Mouse (Mus musculus): ENCODE measurements at regions not wholly inside any gene's neighbourhood (a gene's known extent, or its start where the extent isn't known, plus 50 kb on each side); places are given as distances from the start of the nearest gene placed in this dataset.

DNA sequence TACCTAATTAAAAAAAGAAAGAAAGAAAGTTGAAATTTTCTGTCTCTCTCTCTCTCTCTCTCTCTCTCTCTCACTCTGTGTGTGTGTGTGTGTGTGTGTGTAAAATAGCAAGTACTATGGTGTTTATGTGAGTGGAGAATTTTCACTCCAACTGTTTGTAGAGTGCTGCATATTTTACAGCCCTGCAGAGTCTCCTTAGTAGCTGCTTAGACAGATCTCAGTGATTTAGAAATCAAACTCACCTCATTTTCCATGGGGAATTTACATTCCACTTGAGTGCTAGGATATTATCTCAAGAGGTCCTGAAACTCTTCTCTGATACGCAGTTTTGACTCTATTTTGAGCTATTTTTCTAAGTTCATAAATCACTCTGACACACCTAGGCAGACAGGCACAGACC is 761.8 kb upstream of the Pou3f3 start:
- TF ChIP-seq FLI1 (IDR thresholded peaks at IDR 0.05; ENCODE audit: low read length): no peak
- TF ChIP-seq GATA1 (IDR thresholded peaks at IDR 0.05; ENCODE audit: borderline replicate concordance, low read length): no peak
